Mouse (Mus musculus): ENCODE results near the gene Rora. TPM values are rescaled to one million over a fixed set of nuclear protein-coding genes. Genes with fewer than 3 reads are reported as not detected.
A peak's percentile ranks its signal among the peaks of the same experiment; 100 is the strongest.

Rora gene
- total RNA-seq, 2 experiments from 2014 or later = 21.2 to 31.2 TPM

DNA sequence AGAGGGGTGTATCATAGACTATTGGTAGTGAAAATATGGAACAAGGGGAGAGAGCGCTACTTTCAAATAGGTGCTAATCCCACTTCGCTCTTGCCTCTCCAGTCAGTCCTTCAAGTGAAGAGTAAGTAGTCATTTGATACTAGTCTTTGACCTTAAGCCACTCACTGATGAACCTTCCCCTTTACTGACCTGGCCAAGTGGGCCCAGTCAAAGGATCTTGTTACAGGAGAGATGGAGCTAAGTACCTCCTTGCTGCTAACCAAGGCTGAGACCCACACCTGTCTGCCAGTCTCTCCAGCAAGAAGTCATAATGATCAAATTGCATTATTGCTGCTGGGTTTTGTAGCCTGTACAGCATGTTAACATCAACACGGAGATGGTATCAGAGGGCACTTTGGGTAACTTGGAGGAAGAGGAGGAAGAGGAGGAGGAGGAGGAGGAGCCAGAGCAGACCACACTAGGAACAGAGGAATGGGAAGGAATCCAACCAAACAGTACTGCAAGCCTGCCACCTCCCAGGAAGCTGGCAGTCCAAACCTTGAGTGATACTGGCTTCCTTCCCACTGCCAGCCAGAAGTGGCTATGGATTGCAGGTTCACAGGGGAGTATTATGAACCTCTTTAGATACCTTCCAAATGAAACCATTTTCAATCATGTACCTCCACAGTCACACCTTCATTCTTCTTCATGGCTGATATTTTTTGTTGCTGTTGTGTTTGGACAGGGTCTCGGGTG lies 261.1 kb downstream of the Rora start:
- intact Hi-C loops (cut with DNase I) = loop anchor here (5.0 kb wide), 1 partner anchor 62 kb away; no protein-coding TSS in a partner anchor
- no peak for DNase-seq (ENCODE audit: low spot score)

DNA sequence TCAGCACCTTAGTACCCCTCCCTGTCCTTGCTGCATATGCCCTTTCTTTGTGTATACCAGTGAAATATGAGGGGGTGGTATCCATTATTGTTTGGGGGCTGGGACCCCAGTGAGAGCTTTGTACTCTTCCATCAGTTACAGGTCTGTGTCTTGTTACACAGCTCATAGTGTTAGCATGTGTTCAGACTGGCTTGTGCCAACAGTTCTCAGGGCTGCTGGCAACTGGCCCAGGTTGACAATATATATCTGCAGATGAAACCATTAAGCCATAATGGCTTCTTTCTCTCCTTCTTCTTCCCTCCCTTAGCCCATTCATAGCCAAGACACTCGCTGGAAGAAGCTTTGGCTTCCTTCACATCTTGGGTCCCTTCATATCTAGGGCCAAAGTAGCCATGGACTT lies 263.2 kb downstream of the Rora start:
- intact Hi-C loops (cut with DNase I) = loop anchor here (5.0 kb wide), 1 partner anchor 64 kb away; no protein-coding TSS in a partner anchor

DNA sequence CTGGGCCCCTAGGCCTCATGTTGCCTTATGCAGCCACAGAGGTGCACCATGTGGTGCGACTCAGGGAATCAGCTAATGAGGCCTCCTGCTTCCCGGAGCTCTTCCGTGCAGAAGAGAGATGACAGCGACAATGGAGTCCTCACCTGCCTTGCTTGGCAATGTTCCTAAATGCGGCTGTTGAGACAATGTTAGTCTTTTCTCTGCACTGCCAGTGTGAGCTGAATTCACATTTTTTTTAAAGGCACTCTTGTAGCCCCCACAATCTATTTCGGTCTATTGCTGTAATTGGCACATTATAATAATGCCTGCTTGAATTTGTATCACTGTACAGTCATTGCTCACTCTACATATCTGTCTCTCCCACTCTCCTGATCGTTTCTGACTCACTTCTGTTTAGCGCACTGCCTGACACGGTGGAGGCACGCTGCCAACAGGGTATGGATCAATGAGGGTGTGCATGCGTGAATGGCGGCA lies 269.6 kb downstream of the Rora start:
- intact Hi-C loops (cut with DNase I) = no loop called here
- no peak for DNase-seq (ENCODE audit: low spot score)

More for the DNA sequence above, 263.2 kb downstream of the Rora start:
- no peak for DNase-seq (ENCODE audit: low spot score)

DNA sequence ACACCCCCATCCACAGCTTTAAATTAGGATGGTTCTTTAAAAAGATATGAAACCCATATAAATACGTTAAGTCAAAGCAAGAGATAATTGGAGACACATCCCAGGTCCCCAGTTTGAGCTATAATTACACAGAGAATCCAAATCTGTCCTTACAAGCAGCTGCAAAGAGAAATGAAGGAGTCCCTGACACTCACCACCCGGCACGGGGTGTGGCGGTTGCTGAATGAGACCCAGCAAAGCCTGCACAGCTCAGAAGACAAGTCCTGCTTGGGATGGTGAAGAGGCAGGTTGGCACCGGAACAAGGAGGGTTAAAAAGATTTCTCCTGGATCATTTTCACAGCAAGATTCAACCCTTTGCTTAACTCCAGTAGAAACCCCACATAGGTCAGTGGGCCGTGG lies 272.8 kb downstream of the Rora start:
- intact Hi-C loops (cut with DNase I) = loop anchor here (5.0 kb wide), 1 partner anchor 119 kb away; no protein-coding TSS in a partner anchor
- no peak for DNase-seq (ENCODE audit: low spot score)

DNA sequence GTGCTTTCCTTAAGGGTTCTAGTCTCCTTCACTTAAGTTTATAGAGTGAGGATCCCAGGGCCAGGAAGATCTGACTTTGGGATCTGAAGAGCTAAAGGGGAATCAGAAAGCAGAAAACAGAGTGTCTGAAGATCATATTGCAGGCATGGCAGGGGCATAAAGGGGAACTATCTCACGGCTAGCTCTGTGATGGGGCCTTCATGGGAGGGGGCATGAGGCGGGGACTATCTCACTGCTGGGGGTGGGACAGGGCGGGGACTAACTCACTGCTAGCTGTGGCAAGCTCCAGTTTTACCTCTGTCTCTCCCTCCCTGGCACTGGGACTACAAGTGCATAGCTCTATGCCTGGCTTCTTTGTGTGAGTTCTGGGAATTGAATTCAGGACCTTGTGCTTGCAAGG lies 279.6 kb downstream of the Rora start:
- DNase-seq (ENCODE audit: low spot score) = no peak
- intact Hi-C loops (cut with DNase I) = no loop called here

DNA sequence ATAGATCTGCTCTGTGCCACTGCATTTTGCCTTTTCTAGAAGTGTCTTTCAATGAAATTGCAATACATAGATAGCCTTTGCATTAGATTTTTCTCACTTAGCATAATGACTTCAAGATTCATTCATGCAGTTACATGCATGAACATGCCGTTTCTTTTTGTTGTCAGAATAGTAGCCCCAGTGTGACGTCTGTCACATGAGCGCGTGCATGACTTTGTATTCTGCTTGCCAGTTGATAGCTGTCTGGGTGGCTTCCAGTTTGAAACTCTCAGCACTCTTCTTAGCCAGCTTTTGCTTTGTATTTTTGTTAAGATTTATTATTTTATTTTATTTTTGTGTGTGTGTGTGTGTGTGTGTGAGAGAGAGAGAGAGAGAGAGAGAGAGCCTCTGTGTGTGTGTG lies 280.7 kb downstream of the Rora start:
- intact Hi-C loops (cut with DNase I) = no loop called here
- DNase-seq (ENCODE audit: low spot score) = no peak

DNA sequence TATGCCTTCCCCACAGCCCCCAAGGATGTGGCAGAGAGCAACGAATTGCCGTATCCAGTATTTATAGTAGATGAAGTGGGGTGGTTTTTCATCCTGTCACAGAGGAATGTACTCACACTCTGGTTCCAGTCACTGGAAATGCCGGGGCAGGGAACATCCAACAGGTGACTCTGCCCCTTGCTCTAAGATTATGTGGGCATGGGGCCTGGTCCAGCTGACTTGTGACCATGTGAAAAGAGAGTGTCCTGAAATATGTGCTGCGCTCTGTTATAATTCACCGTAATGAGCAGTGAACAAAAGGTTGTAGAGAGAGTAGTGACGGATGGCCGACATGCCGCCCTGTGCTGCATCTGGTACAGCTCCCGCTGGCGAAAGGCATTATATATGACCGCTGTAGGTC lies 282.0 kb downstream of the Rora start:
- DNase-seq (ENCODE audit: low spot score) = no peak
- intact Hi-C loops (cut with DNase I) = no loop called here

DNA sequence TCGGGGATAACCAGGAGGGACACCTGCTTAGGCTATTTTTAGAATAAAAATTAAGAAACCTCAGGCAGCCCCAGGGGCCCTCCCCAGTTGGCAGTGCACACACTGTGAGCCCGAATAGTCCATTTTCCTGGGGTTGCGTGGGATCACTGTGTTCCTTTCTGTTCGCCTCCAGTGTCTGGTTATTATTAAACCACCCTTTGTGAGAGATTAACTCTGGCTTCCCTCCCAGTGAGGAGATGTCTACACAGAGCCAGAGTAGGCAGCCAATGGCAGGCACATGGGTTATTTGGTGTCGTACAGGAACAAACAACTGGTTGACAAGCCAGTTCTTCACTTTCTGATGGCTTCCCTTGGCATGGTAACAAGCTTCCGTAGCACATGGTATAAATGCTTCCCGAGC lies 287.5 kb downstream of the Rora start:
- intact Hi-C loops (cut with DNase I) = no loop called here
- peak; percentile 68 for DNase-seq (ENCODE audit: low spot score)

DNA sequence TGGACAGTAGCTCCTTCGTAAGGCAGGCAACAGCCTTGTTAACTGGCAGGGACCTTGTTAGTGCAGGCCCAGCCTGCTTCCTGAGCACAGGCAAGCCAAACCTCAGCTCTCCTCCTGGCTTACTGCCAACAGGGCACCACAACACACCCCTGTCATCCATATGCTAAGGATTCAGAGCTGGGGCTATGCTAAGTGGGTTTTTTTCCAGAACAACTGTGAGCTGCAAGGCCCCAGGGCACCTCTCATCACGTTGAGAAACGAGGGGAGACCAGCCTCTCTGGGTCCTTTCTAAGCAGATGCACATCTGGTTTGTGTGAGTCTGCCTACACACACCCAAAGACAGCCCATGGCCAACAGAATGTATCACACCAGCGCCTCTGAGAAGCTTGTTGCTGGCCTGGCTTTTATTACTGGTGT lies 289.0 kb downstream of the Rora start:
- DNase-seq (ENCODE audit: low spot score) = no peak
- intact Hi-C loops (cut with DNase I) = no loop called here

DNA sequence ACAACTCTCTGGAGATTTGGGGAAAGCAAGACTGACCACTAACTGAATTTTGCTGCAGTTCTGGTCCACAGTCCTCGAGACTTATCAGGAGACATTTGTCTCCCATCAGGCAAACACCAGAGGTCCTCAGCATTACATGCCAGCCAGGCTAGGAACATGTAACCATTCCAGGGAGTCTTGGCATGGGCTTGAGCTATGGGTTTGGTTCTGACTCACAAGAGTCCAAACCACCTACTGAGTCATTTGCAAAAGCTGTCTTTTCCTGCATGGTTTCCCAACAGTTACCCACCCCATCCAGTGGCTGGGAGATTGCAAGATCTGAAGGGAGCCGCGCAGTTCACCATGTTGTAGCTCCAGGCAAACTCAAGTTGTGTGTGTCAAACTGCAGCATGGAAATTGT lies 290.4 kb downstream of the Rora start:
- intact Hi-C loops (cut with DNase I) = no loop called here
- DNase-seq (ENCODE audit: low spot score) = peak; percentile 17

DNA sequence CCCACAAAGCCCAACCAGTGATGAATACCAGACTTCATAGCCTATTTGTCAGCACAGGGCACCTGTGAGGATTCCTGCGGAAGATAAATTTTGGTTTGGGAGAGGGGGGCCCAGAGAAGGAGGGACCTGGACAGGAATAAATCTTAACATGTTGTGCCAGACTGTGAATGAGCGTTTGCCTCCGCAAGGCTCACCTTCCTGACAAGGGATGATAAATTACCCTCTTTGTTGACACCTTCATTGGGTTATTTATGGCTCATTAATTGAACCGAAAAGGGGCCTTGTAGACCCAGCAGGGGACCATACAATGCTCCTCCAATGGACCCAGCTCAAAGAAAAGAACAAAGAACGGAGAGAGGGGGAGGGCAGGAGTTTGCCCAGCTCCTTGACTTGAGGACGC lies 294.1 kb downstream of the Rora start:
- intact Hi-C loops (cut with DNase I) = no loop called here
- DNase-seq (ENCODE audit: low spot score) = no peak

DNA sequence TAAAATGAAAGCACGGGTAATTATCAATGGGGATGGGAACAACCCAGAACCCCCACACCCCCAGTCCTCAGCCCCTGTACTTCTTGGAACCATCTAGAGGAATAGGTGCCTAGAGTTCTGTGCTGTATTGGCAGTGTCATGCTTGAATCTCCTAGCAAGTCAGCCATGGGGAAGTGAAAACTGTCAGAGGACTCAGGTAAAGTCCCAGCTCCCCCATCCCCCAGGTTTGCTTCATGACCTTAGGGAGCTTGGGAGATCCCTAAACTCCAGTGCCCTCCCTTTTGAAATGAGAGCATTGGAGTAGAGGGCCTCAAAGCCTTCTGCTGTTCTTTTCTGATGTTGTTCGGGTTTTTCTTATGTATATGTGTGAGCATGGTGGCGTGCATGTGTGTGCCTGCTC lies 294.6 kb downstream of the Rora start:
- DNase-seq (ENCODE audit: low spot score) = no peak
- intact Hi-C loops (cut with DNase I) = no loop called here

DNA sequence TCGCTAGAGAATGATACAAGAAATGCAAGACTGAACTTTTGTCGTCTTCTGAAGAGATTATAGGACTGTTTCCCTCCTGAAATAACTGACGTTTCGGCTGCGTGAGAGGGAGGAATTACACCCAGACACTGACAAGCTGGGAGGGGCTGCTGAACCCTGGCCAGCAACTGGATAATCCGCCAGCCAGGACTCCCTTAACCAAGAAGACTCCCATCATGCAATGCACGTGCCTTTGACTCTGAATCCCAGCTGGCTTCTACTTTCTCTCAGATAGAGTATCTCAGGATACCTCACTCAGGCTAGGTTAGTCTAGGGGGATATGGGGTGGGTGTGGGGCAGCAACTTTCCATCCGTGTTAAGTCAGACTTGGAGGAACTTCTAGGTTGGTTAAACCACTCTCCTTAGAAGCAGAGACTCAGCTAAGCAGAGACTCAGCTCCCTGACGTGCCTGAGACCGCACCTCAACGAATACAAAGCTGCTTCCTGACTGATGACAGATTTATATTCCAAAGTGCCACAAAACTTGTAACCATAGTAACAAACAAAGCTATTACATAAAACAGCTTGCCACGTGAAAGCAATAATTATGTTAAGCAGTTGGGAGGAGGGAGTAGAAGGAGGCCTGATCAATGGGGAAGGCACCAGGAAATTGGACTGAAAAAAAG lies 302.8 kb downstream of the Rora start:
- intact Hi-C loops (cut with DNase I) = loop anchor here (5.0 kb wide), 1 partner anchor 341 kb away; no protein-coding TSS in a partner anchor
- no peak for DNase-seq (ENCODE audit: low spot score)

DNA sequence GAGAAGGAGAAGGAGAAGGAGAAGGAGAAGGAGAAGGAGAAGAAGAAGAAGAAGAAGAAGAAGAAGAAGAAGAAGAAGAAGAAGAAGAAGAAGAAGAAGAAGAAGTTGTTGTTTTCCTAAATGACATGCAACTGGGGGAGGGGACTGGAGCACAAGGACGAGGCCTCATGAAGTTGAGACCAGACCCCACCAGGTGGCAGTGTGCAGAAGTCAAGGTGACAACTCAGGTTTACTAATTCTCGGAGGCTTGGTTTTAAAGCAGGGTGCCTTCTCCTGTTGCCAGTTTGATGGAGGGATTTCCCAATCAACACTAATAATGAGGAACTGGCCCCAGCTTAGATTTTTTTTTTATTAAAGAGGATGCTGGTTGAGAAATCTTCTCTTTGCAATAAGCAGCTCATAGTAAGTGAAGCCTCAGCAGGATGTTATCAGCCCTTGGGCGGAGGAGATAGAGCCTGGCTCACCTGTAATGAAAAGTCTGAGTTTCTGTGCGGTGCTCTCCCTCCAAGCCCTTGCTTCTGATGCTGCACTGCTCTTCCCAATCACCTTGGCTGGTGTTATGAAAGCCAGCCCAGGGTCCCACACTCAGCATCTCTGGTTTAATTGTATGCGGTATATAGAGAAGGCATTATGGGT lies 303.5 kb downstream of the Rora start:
- intact Hi-C loops (cut with DNase I) = loop anchor here (5.0 kb wide), 1 partner anchor 340 kb away; no protein-coding TSS in a partner anchor
- no peak for DNase-seq (ENCODE audit: low spot score)

DNA sequence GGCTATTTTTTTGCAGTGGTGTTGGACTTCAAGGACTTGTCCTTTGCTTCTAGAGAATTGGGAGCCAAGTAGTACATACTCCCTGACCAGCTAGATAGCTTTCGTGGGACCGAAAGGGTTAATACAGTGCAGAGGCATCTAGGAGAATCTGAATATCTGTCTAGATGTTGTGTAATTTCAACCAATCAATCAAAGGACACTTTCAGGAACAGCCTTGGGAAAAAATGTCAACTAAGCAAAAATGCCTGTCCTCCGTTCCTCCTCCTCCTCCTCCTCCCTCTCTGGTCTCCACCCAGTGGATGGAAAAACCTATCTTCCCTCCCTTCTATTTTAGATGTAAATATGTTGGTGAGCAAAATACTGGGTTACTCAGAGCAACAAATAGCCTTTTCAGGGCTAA lies 304.2 kb downstream of the Rora start:
- intact Hi-C loops (cut with DNase I) = loop anchor here (5.0 kb wide), 1 partner anchor 340 kb away; no protein-coding TSS in a partner anchor
- no peak for DNase-seq (ENCODE audit: low spot score)

DNA sequence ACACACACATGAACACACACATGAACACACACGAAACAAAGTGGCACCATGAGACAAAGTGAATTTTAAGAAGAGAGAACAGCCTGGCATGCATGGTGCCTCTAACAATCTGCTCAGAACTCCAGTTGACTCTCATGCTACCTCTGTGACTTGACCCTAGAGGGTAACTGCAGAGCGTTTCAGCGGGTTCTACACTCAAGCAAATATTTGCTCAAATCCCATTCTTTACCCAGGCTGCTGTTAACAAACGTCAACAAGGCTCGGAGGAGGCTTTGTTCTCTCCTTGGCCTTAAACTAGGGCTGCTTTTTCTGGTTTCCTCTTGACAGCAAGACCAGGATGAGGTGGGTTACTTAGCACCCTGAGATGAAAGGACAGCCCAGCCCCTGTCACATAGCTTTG lies 305.3 kb downstream of the Rora start:
- DNase-seq (ENCODE audit: low spot score) = no peak

DNA sequence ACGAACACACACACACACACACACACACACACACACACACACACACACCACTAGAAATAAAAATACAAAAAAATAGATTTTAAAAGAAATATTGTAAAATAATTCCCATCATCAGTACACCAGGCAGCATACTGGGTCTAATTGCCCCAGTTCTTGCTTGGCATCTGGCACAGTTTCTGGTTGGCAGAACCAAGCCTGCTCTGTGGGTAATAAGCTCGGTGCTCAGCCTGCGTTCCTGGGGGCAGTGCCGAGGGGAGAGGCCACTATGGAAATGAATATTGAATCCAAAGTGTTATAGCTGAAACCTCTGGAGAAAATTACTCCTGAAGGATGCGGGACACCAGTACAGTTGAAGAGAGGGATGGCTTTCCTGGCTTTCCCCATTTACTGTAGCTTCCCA lies 310.3 kb downstream of the Rora start:
- intact Hi-C loops (cut with DNase I) = no loop called here
- DNase-seq (ENCODE audit: low spot score) = no peak

More for the DNA sequence above, 305.3 kb downstream of the Rora start:
- intact Hi-C loops (cut with DNase I) = loop anchor here (5.0 kb wide), 1 partner anchor 338 kb away; no protein-coding TSS in a partner anchor

DNA sequence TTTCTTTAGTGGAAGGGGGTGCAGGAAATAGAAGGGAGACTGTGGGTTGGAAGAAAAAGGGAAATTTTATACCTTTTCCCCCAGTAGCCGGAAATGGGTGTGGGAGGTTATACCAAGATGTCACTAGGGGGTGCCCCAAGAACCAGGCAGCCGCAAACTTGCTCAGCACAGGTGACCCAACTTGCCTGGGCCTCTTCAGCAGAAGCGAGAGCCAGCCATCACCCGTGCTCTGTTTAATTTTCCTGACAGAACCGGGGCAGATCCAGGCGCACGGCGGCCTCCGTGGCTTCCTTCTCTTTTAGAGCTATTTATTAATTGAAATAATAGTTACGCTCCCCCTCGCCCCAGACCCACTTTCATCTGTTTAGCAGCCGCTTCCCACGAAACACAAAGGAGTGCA lies 313.0 kb downstream of the Rora start:
- no peak for DNase-seq (ENCODE audit: low spot score)
- intact Hi-C loops (cut with DNase I) = no loop called here

DNA sequence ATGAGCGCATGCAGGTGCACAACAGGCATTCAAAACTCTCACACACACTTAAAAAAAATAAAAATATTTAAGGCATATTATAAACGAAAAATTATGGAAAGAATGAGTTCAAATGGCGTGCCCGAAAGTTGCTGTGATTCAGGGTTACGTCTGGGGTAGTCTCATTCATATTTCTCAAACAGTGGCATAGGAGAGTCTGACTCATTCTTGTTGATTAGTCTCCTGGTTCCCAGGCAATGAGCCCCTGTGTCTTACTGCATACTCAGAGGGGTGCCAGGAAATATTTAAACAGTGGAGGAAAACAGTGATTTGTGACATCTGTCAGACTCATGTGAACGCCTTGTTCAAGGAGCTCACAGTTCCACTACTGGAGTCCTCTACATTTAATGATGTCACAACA lies 316.5 kb downstream of the Rora start:
- intact Hi-C loops (cut with DNase I) = no loop called here
- no peak for DNase-seq (ENCODE audit: low spot score)

DNA sequence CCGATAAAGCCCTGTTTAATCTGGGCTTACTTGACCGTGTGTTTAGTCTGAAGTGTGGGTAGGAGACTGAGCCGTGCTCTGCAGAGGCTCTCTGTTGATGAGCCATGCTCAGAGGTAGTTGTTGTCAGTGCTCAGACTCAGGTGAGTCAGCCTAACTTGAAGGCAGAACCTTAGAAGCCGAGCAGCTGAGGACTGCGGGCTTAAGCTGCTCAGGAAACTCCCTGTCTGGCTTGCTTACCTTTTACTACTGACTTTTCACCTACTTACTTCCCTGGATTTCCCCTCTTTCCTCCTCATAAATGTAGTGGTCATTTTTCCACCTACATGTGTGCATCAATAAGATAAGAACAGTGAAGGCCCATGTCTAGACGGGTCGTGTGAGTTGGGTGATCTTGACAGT lies 318.7 kb downstream of the Rora start:
- intact Hi-C loops (cut with DNase I) = no loop called here
- DNase-seq (ENCODE audit: low spot score) = no peak

DNA sequence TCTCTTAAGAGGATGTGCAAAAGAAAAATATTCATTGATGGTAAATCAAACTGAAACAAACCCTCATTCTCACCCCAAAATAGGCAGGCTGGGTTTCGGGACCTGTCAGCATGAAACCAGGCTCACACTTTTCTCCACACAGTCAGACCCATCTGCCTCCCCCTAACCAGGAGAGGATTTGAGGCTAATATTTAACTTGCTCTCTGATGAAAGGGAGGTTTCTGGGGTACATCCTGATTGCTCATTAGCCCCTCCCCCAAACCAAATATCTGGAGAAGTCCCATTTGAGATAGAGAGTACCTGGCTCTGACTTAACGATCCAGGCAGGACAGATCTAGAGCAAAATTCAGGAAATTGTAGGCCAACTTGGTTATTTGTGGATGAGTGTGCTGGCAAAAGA lies 320.9 kb downstream of the Rora start:
- no peak for DNase-seq (ENCODE audit: low spot score)
- intact Hi-C loops (cut with DNase I) = no loop called here

Data from heart, postnatal 25 days (tissue).